Mouse (Mus musculus): ENCODE results near the gene Cplx2. TPM values are rescaled to one million over a fixed set of nuclear protein-coding genes. Genes with fewer than 3 reads are reported as not detected.
A peak's percentile ranks its signal among the peaks of the same experiment; 100 is the strongest.

Gene Cplx2
- polyA plus RNA-seq, 1 experiment from 2014 or later, result 11.2 TPM

DNA sequence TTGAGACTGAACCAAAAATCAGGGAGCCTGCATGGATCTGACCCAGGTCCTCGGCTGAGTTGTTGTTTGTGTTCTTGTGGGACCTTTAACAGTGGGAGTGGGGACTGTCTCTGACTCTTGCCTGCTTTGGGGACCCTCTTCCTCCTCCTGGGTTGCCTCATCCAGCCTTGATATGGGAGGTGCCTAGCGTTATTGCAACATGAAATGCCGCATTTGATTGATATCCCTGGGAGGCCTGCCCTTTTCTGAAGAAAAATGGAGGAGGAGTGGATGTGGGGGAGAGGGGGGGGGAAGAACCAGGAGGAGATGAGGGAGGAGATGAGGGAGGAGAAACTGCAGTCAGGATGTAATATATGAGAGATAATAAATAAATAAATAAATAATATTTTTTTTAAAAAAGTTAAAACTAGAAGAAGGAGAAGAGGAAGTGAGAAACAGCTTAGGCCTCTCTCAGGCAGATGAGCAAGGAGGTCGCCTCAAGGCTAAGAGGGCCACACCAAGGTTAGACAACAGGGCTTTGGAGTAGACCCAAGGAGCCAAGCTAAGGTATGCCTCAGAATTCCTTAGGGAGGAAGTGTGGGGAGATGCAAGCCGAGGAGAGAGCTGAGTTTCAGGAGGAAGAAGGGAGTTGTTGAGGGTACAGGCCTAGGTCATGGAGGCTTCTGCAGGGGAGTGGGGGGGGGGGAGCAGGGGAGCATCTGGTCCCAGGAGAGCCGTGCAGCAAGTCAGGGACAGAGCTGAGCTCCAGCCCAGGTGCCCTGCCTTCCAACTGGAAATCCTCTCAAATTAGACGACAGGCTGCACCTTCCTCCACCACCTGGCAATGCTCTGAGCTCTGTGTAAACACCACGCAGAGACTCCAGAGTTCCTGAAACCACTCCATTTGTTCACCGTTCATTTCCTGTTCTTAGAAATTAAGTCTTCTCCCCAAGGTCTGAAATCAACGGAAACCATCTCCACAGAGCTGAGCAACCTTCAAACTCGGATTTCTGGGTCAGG is 4.6 kb downstream of the Cplx2 start:
- Histone ChIP-seq H3K9me3 (ENCODE audit: control insufficient read depth, low read length) (no peaks in the 10 kb centered on the region), H3K4me3 (ENCODE audit: low read depth, low read length) (no peak overlapping the region), H3K4me1 (ENCODE audit: control insufficient read depth, insufficient read depth, low read length) (peaks cover 4% of the 10 kb centered on the region; the same call in 1 of the 2 replicates), H3K4me2 (ENCODE audit: low read depth) (no peak overlapping the region), H3K9ac (ENCODE audit: low read length) (no peak overlapping the region), H3K27ac (ENCODE audit: low read depth, low read length) (no peak overlapping the region), H3K27me3 (ENCODE audit: control insufficient read depth, insufficient read depth, low read length) (no peaks in the 10 kb centered on the region), H3K36me3 (ENCODE audit: control insufficient read depth, insufficient read depth, low read length) (no peaks in the 10 kb centered on the region)
- ATAC-seq (ENCODE audit: insufficient read depth, low FRiP score, low TSS enrichment) (no peak), DNase-seq (ENCODE audit: low spot score) (no peak)
- 71% methylated on average over 11 of the region's 11 CpGs for WGBS

- WGBS, result 91% methylated on average over 7 of the region's 7 CpGs
- no peak overlapping the region for H3K4me3 ChIP-seq (ENCODE audit: low read depth, low read length)
- ATAC-seq (ENCODE audit: insufficient read depth, low FRiP score, low TSS enrichment), result no peak
These were observed 5.6 kb downstream of the Cplx2 start for GRCm38 (mm10) chr13:54376736-54377135.

GRCm38 (mm10) chr13:54378051-54378450 is 6.9 kb downstream of the Cplx2 start:
- WGBS, result 69% methylated on average over 3 of the region's 3 CpGs
- H3K4me3 ChIP-seq (ENCODE audit: low read depth, low read length), result no peak overlapping the region
- no peak overlapping the region for H3K4me2 ChIP-seq (ENCODE audit: low read depth)
- H3K9ac ChIP-seq (ENCODE audit: low read length), result no peak overlapping the region
- H3K9me3 ChIP-seq (ENCODE audit: control insufficient read depth, low read length), result no peaks in the 10 kb centered on the region
- DNase-seq (ENCODE audit: low spot score) (no peak), ATAC-seq (ENCODE audit: insufficient read depth, low FRiP score, low TSS enrichment) (no peak)
- H3K4me1 ChIP-seq (ENCODE audit: control insufficient read depth, insufficient read depth, low read length), result no peaks in the 10 kb centered on the region
- H3K27ac ChIP-seq (ENCODE audit: low read depth, low read length), result no peak overlapping the region
- no peaks in the 10 kb centered on the region for H3K36me3 ChIP-seq (ENCODE audit: control insufficient read depth, insufficient read depth, low read length)
- no peaks in the 10 kb centered on the region for H3K27me3 ChIP-seq (ENCODE audit: control insufficient read depth, insufficient read depth, low read length)

More at GRCm38 (mm10) chr13:54376736-54377135, 5.6 kb downstream of the Cplx2 start:
- H3K4me1 ChIP-seq (ENCODE audit: control insufficient read depth, insufficient read depth, low read length), result peaks cover 2% of the 10 kb centered on the region; the same call in 1 of the 2 replicates
- no peaks in the 10 kb centered on the region for H3K27me3 ChIP-seq (ENCODE audit: control insufficient read depth, insufficient read depth, low read length)
- H3K27ac ChIP-seq (ENCODE audit: low read depth, low read length), result no peak overlapping the region
- H3K9me3 ChIP-seq (ENCODE audit: control insufficient read depth, low read length), result no peaks in the 10 kb centered on the region
- H3K9ac ChIP-seq (ENCODE audit: low read length), result no peak overlapping the region
- no peak overlapping the region for H3K4me2 ChIP-seq (ENCODE audit: low read depth)
- no peak for DNase-seq (ENCODE audit: low spot score)
- H3K36me3 ChIP-seq (ENCODE audit: control insufficient read depth, insufficient read depth, low read length), result no peaks in the 10 kb centered on the region

- WGBS, result 83% methylated on average over 4 of the region's 5 CpGs
- DNase-seq (ENCODE audit: low spot score) (no peak), ATAC-seq (ENCODE audit: insufficient read depth, low FRiP score, low TSS enrichment) (no peak)
These were observed 9.3 kb downstream of the Cplx2 start for GRCm38 (mm10) chr13:54380421-54380820.

GRCm38 (mm10) chr13:54381396-54381795 is 10.2 kb downstream of the Cplx2 start:
- Histone ChIP-seq H3K9me3 (ENCODE audit: control insufficient read depth, low read length) (no peaks in the 10 kb centered on the region), H3K27ac (ENCODE audit: low read depth, low read length) (no peak overlapping the region), H3K4me2 (ENCODE audit: low read depth) (no peak overlapping the region), H3K9ac (ENCODE audit: low read length) (no peak overlapping the region), H3K4me3 (ENCODE audit: low read depth, low read length) (no peak overlapping the region), H3K27me3 (ENCODE audit: control insufficient read depth, insufficient read depth, low read length) (no peaks in the 10 kb centered on the region), H3K4me1 (ENCODE audit: control insufficient read depth, insufficient read depth, low read length) (peaks cover 5% of the 10 kb centered on the region; the same call in 1 of the 2 replicates), H3K36me3 (ENCODE audit: control insufficient read depth, insufficient read depth, low read length) (no peaks in the 10 kb centered on the region)
- ATAC-seq (ENCODE audit: insufficient read depth, low FRiP score, low TSS enrichment) (no peak), DNase-seq (ENCODE audit: low spot score) (no peak)
- 82% methylated on average over 8 of the region's 8 CpGs for WGBS

More at GRCm38 (mm10) chr13:54380421-54380820, 9.3 kb downstream of the Cplx2 start:
- Histone ChIP-seq H3K27ac (ENCODE audit: low read depth, low read length) (no peak overlapping the region), H3K9me3 (ENCODE audit: control insufficient read depth, low read length) (no peaks in the 10 kb centered on the region), H3K36me3 (ENCODE audit: control insufficient read depth, insufficient read depth, low read length) (no peaks in the 10 kb centered on the region), H3K4me3 (ENCODE audit: low read depth, low read length) (no peak overlapping the region), H3K27me3 (ENCODE audit: control insufficient read depth, insufficient read depth, low read length) (no peaks in the 10 kb centered on the region), H3K9ac (ENCODE audit: low read length) (no peak overlapping the region), H3K4me1 (ENCODE audit: control insufficient read depth, insufficient read depth, low read length) (peaks cover 5% of the 10 kb centered on the region; the same call in 1 of the 2 replicates), H3K4me2 (ENCODE audit: low read depth) (no peak overlapping the region)

- Histone ChIP-seq H3K4me1 (ENCODE audit: control insufficient read depth, insufficient read depth, low read length) (peaks cover 5% of the 10 kb centered on the region; the same call in 1 of the 2 replicates), H3K36me3 (ENCODE audit: control insufficient read depth, insufficient read depth, low read length) (no peaks in the 10 kb centered on the region), H3K4me2 (ENCODE audit: low read depth) (no peak overlapping the region), H3K27me3 (ENCODE audit: control insufficient read depth, insufficient read depth, low read length) (no peaks in the 10 kb centered on the region), H3K4me3 (ENCODE audit: low read depth, low read length) (no peak overlapping the region), H3K9me3 (ENCODE audit: control insufficient read depth, low read length) (no peaks in the 10 kb centered on the region), H3K27ac (ENCODE audit: low read depth, low read length) (no peak overlapping the region), H3K9ac (ENCODE audit: low read length) (no peak overlapping the region)
- 77% methylated on average over 5 of the region's 5 CpGs for WGBS
- DNase-seq (ENCODE audit: low spot score) (no peak), ATAC-seq (ENCODE audit: insufficient read depth, low FRiP score, low TSS enrichment) (no peak)
These were observed 12.4 kb downstream of the Cplx2 start for GRCm38 (mm10) chr13:54383531-54383930.

- peaks cover 5% of the 10 kb centered on the region; the same call in 1 of the 2 replicates for H3K4me1 ChIP-seq (ENCODE audit: control insufficient read depth, insufficient read depth, low read length)
- DNase-seq (ENCODE audit: low spot score), result no peak
- 22% methylated on average over 5 of the region's 5 CpGs for WGBS
- H3K36me3 ChIP-seq (ENCODE audit: control insufficient read depth, insufficient read depth, low read length), result no peaks in the 10 kb centered on the region
- H3K4me2 ChIP-seq (ENCODE audit: low read depth), result 0 out of 2 replicates have a peak overlapping the region, but pooled peaks have one; percentile 9
- no peak for ATAC-seq (ENCODE audit: insufficient read depth, low FRiP score, low TSS enrichment)
- H3K9me3 ChIP-seq (ENCODE audit: control insufficient read depth, low read length), result no peaks in the 10 kb centered on the region
- no peak overlapping the region for H3K27ac ChIP-seq (ENCODE audit: low read depth, low read length)
- H3K27me3 ChIP-seq (ENCODE audit: control insufficient read depth, insufficient read depth, low read length), result no peaks in the 10 kb centered on the region
- H3K4me3 ChIP-seq (ENCODE audit: low read depth, low read length), result no peak overlapping the region
- H3K9ac ChIP-seq (ENCODE audit: low read length), result peak overlapping the region; percentile 18
These were observed 13.4 kb downstream of the Cplx2 start for GRCm38 (mm10) chr13:54384518-54384917.

DNA sequence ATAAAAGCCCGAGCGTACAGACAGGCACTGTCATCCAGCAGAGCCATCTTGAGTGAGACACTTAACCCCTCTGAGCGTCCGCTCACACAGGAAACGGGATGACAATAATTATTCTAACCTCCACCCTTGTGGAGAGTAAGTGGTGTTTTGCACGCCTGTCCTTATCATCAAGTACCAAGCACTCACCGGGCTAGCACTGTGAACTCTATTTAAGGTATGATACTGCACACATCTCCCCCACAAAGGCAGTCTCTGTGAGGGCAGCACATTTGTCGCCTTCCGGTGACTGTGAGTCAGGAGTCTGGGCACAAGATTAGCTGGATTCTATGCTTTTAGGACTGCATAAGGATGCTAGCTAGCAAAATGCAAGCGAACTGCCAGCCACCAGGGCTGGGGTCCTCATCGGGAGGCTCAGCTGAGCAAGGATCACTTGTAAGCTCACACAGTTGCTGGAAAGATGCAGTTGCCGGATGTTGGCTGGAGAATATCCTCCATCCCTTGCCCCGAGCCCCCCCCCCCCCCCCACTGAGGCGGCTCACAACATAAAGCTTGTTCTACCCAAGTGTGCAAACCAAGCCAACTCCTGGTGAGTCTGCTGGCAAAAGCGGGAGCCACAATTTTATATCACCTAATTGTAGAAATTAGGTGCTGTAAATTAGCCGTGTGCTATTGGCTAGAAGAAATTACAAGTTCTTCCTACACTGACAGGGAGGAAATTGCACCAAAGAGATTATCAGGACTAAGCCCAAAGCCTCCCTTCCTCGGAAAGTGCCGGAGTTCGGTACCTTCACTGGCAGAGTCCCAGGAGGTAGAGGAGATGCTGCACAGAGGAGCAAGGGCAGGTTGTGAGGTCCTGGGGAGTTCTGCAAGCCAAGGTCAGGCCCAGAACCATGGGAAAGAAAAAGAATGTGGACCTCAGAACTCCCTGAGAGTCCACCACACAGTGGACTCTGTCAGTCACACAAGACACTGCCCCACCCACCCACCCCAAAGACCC is 14.2 kb downstream of the Cplx2 start:
- Histone ChIP-seq H3K9me3 (ENCODE audit: control insufficient read depth, low read length) (no peaks in the 10 kb centered on the region), H3K4me1 (ENCODE audit: control insufficient read depth, insufficient read depth, low read length) (peaks cover 5% of the 10 kb centered on the region; the same call in 1 of the 2 replicates), H3K9ac (ENCODE audit: low read length) (peak overlapping the region; percentile 18), H3K36me3 (ENCODE audit: control insufficient read depth, insufficient read depth, low read length) (no peaks in the 10 kb centered on the region), H3K27ac (ENCODE audit: low read depth, low read length) (no peak overlapping the region), H3K27me3 (ENCODE audit: control insufficient read depth, insufficient read depth, low read length) (no peaks in the 10 kb centered on the region), H3K4me3 (ENCODE audit: low read depth, low read length) (no peak overlapping the region), H3K4me2 (ENCODE audit: low read depth) (0 out of 2 replicates have a peak overlapping the region, but pooled peaks have one; percentile 9)
- DNase-seq (ENCODE audit: low spot score) (no peak), ATAC-seq (ENCODE audit: insufficient read depth, low FRiP score, low TSS enrichment) (no peak)
- WGBS, result 53% methylated on average over 19 of the region's 19 CpGs
